Mouse (Mus musculus): ENCODE data around the gene Ercc1.

DNA sequence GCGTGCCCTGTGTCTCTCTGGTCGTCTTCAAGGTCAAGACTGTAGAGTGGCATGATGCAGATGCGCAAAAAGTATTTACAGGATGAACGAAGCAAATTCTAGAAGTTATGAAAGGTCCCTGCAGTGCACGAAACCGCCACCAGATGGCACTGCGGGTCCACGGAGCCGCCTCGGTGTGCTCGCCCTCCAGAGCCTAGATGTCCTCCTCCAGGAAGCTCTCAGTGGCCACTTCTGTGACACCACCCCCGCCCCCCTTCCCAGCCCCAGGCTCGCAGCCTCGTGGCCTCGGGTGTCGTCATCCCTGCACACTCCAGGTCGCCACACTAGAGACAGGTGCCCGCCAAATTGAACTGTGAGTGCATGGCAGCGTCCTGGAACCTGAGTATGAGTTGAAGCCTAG is 60.8 kb downstream of the Ercc1 start:
- TF ChIP-seq CTCF (IDR thresholded peaks at IDR 0.05; ENCODE audit: low read depth): peak; percentile 98
- no peak for TF ChIP-seq EP300 (IDR thresholded peaks at IDR 0.05; ENCODE audit: low read depth)
